Mouse (Mus musculus) liver, embryonic 12.5 days (tissue): ENCODE results near the gene Sprr2a2. TPM values are rescaled to one million over a fixed set of nuclear protein-coding genes. Genes with fewer than 3 reads are reported as not detected.
"Not testable (repeated sequence)": the region's sequence is repeated elsewhere in the genome, so short reads cannot be mapped to it uniquely, and the experiment has no call there.

Experiments used
- ATAC-seq: fragments of 200-750 bp; cut with Nextera tagmentation; 2 replicates; pipeline ENCODE4 v1.8.0; 2017; ENCODE audit warnings: moderate number of reproducible peaks, mild to moderate bottlenecking, moderate library complexity
- H3K27ac ChIP-seq: fragments of 300-500 bp; sonication (generic); 2 replicates; pipeline ENCODE4 v1.5.1; 2016; ENCODE audit warnings: mild to moderate bottlenecking
- H3K27me3 ChIP-seq: fragments of 300-500 bp; sonication (generic); replicated peaks from 2 replicates; pipeline ENCODE4 v1.6.1; 2016; ENCODE audit warnings: mild to moderate bottlenecking, moderate library complexity
- H3K36me3 ChIP-seq: fragments of 300-500 bp; sonication (generic); 2 replicates; pipeline ENCODE4 v1.6.1; 2016; ENCODE audit warnings: mild to moderate bottlenecking, moderate library complexity
- H3K4me1 ChIP-seq: fragments of 300-500 bp; sonication (generic); 2 replicates; pipeline ENCODE4 v1.6.1; 2016
- H3K4me2 ChIP-seq: fragments of 300-500 bp; sonication (generic); 2 replicates; pipeline ENCODE4 v1.6.1; 2016; ENCODE audit warnings: mild to moderate bottlenecking, moderate library complexity
- H3K4me3 ChIP-seq: fragments of 300-500 bp; sonication (generic); 2 replicates; pipeline ENCODE4 v1.5.1; 2016; ENCODE audit warnings: mild to moderate bottlenecking, moderate library complexity
- H3K9ac ChIP-seq: fragments of 300-500 bp; sonication (generic); 2 replicates; pipeline ENCODE4 v1.6.1; 2016; ENCODE audit warnings: mild to moderate bottlenecking, moderate library complexity
- H3K9me3 ChIP-seq: fragments of 300-500 bp; sonication (generic); replicated peaks from 2 replicates; pipeline ENCODE4 v1.6.1; 2016; ENCODE audit warnings: mild to moderate bottlenecking, moderate library complexity
- WGBS: fragments of 180-500 bp; shearing (Covaris S2); methylation state at CpG from one replicate; pipeline ENCODE4 v1.1.7; 2016; ENCODE audit not compliant: insufficient replicate concordance; 5-methylcytosine and 5-hydroxymethylcytosine counted together
- polyA plus RNA-seq: library from polyadenylated mRNA; unstranded; fragments of >200 nt; fragmentation: Nextera tagmentation; extraction: Ambion mirVana; gene quantifications from 2 replicates; pipeline ENCODE4 v1.2.1, GENCODE M21; 2016

Gene Sprr2a2
- polyA plus RNA-seq, 1 experiment from 2014 or later: not detected

DNA sequence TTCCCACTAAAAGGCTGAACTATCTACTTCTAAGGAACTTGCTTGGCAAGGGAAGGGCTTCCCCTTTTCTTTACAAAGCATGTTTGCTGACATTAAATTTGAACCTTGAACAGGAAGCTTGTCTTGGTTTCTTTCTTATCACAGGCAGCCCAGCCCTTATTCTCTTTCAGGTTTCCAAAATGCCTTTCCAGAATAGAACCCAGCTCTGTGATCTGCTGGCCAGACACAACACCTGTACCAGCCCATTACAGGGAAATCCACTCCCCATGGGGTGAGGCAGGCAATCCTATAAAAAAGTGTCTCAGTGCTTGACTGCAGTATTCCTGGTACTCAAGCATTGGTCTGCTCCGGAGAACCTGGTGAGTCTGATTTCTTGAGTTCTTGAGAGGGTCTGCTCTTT lies 69.4 kb downstream of the Sprr2a2 start, which contains the start of gene Sprr2a3:
Gene Sprr2a3, plus strand, starts transcription at position 317 of the 400 bp plus-strand sequence.
- not testable (repeated sequence) for H3K9me3 ChIP-seq, H3K4me1 ChIP-seq, ATAC-seq, H3K27ac ChIP-seq, H3K4me2 ChIP-seq, H3K9ac ChIP-seq, H3K4me3 ChIP-seq, H3K36me3 ChIP-seq, H3K27me3 ChIP-seq
- 69% methylated on average over 1 of the region's 1 CpGs for WGBS

DNA sequence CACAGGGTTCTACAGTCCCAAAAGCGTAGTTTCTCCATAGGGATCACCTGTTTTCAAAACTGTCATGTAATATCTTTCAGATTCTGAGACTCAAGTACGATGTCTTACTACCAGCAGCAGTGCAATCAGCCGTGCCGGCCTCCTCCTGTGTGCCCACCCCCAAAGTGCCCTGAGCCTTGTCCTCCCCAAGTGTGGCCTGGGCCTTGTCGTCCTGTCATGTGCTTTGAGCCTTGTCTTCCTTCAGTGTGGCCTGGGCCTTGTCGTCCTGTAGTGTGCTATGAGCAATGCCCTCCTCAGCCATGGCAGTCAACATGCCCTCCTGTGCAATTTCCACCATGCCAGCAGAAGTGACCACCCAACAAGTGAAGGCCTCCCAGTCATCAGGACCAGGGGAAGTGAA lies 72.8 kb downstream of the Sprr2a2 start:
- not testable (repeated sequence) for H3K27ac ChIP-seq, H3K27me3 ChIP-seq, H3K4me3 ChIP-seq, H3K4me2 ChIP-seq, H3K36me3 ChIP-seq, ATAC-seq, H3K9ac ChIP-seq, H3K9me3 ChIP-seq, H3K4me1 ChIP-seq
- 72% methylated on average over 6 of the region's 6 CpGs for WGBS

Other genes starting within 250 kb of the Sprr2a2 start
- not detected in 2 replicates for gene Pglyrp3, start 201.3 kb upstream of the Sprr2a2 start, polyA plus RNA-seq
- 1.1 and 1.2 TPM in 2 replicates for gene Lor, start 132.8 kb upstream of the Sprr2a2 start, polyA plus RNA-seq
- gene Prr9, start 92.0 kb upstream of the Sprr2a2 start, polyA plus RNA-seq: not detected in 2 replicates
- not detected in 2 replicates for gene Lelp1, start 73.2 kb upstream of the Sprr2a2 start, polyA plus RNA-seq
- gene Sprr2a1, start 121 bp upstream of the Sprr2a2 start, polyA plus RNA-seq: 0.05 TPM in 1 of 2 replicates, not detected in the other
- not detected in 2 replicates for gene Sprr2a3, start 69.5 kb downstream of the Sprr2a2 start, polyA plus RNA-seq
- not detected in 2 replicates for gene Sprr2b, start 100.7 kb downstream of the Sprr2a2 start, polyA plus RNA-seq
- gene Sprr2d, start 123.2 kb downstream of the Sprr2a2 start, polyA plus RNA-seq: not detected in 2 replicates
- not detected in 2 replicates for gene Sprr2e, start 136.2 kb downstream of the Sprr2a2 start, polyA plus RNA-seq
- gene Sprr2f, start 149.3 kb downstream of the Sprr2a2 start, polyA plus RNA-seq: not detected in 2 replicates
- not detected in 2 replicates for gene Sprr2h, start 169.8 kb downstream of the Sprr2a2 start, polyA plus RNA-seq
- gene Sprr2i, start 192.1 kb downstream of the Sprr2a2 start, polyA plus RNA-seq: not detected in 2 replicates
- not detected in 2 replicates for gene Sprr2j-ps, start 202.2 kb downstream of the Sprr2a2 start, polyA plus RNA-seq
- 5.6 and 5.7 TPM in 2 replicates for gene Gm9774, start 213.5 kb downstream of the Sprr2a2 start, polyA plus RNA-seq
- not detected in 2 replicates for gene Sprr2k, start 216.7 kb downstream of the Sprr2a2 start, polyA plus RNA-seq
- gene Sprr1b, start 222.9 kb downstream of the Sprr2a2 start, polyA plus RNA-seq: not detected in 2 replicates
- not detected in 2 replicates for gene Sprr3, start 242.8 kb downstream of the Sprr2a2 start, polyA plus RNA-seq